Mouse (Mus musculus) liver, postnatal 0 days (tissue): ENCODE results near the gene Yap1.

Experiments used
- CTCF ChIP-seq: sonication (generic); IDR thresholded peaks from 2 replicates; pipeline ENCODE4 v1.5.1; 2016; ENCODE audit warnings: antibody characterized with exemption, low read depth
- EP300 ChIP-seq: IDR thresholded peaks from 2 replicates; pipeline ENCODE4 v1.6.1; 2016; ENCODE audit warnings: antibody characterized with exemption, low read depth, mild to moderate bottlenecking

DNA sequence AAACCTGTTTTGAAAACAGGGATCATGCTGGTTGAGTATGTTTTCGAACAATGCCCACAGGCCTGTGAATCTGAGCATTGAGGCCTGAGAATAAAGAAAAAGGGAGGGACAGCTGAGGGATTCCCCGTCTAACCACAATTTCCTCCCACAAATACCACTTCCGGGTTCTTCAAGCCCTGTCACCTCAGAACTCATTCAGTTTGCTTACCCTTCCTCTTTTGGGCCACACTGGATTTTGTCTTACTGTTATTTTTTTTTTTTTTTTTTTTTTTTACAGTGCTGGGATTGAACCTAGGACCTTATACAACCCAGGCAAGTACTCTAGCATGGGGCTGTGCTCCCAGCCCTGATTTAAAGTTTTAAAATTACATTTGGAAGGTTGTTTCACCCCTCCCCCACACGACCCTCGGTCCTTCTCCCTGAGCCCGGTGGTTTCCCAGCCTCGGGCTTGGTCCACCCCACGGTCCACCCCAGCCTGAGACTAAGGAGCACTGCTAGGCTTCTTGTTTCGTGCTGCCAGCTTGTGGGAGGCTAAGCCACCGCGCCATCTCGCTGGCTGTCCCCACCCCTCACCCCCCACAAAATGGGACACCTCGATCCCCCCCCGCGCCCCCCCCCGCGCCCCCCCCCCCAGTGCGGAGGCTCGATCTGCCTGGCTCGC is 13.0 kb upstream of the Yap1 start:
- TF ChIP-seq CTCF, result no peak
- TF ChIP-seq EP300, result no peak
